Mouse (Mus musculus): Measurements from ENCODE around the gene Gdi2. TPM values are rescaled to one million over a fixed set of nuclear protein-coding genes. Genes with fewer than 3 reads are reported as not detected.

The Gdi2 gene
- polyA plus RNA-seq, 1 experiment from 2014 or later, result 502 TPM

- Histone ChIP-seq H3K4me3 (ENCODE audit: low read depth, low read length) (no peak overlapping the region), H3K27ac (ENCODE audit: low read depth, low read length) (no peak overlapping the region), H3K4me2 (ENCODE audit: low read depth, low read length, severe bottlenecking) (no peak overlapping the region), H3K27me3 (ENCODE audit: control insufficient read depth, insufficient read depth, low read length) (no peaks in the 10 kb centered on the region), H3K9ac (ENCODE audit: low read length) (no peak overlapping the region), H3K9me3 (ENCODE audit: control insufficient read depth, low read length) (no peaks in the 10 kb centered on the region), H3K36me3 (ENCODE audit: control insufficient read depth, insufficient read depth, low read length) (peaks cover 3% of the 10 kb centered on the region; the same call in 1 of the 2 replicates), H3K4me1 (replicated peaks; ENCODE audit: control insufficient read depth, insufficient read depth, low read length) (no peaks in the 10 kb centered on the region)
- DNase-seq (ENCODE audit: low spot score) (no peak), ATAC-seq (replicated peaks; ENCODE audit: low FRiP score) (no peak)
- 94% methylated on average over 3 of the region's 3 CpGs for WGBS
Measured at GRCm38 (mm10) chr13:3590789-3591188, 52.9 kb downstream of the Gdi2 start.

GRCm38 (mm10) chr13:3594311-3594710 lies 56.4 kb downstream of the Gdi2 start:
- Histone ChIP-seq H3K4me1 (replicated peaks; ENCODE audit: control insufficient read depth, insufficient read depth, low read length) (no peaks in the 10 kb centered on the region), H3K27me3 (ENCODE audit: control insufficient read depth, insufficient read depth, low read length) (no peaks in the 10 kb centered on the region), H3K9me3 (ENCODE audit: control insufficient read depth, low read length) (no peaks in the 10 kb centered on the region), H3K27ac (ENCODE audit: low read depth, low read length) (no peak overlapping the region), H3K4me2 (ENCODE audit: low read depth, low read length, severe bottlenecking) (no peak overlapping the region), H3K9ac (ENCODE audit: low read length) (no peak overlapping the region), H3K4me3 (ENCODE audit: low read depth, low read length) (no peak overlapping the region), H3K36me3 (ENCODE audit: control insufficient read depth, insufficient read depth, low read length) (peaks cover 3% of the 10 kb centered on the region; the same call in 1 of the 2 replicates)
- whole genome bisulfite sequencing, result 89% methylated on average over 1 of the region's 1 CpGs
- DNase-seq (ENCODE audit: low spot score) (no peak), ATAC-seq (replicated peaks; ENCODE audit: low FRiP score) (no peak)

- no peak overlapping the region for H3K4me3 ChIP-seq (ENCODE audit: low read depth, low read length)
- H3K9me3 ChIP-seq (ENCODE audit: control insufficient read depth, low read length), result no peaks in the 10 kb centered on the region
- DNase-seq (ENCODE audit: low spot score), result no peak
- no peaks in the 10 kb centered on the region for H3K27me3 ChIP-seq (ENCODE audit: control insufficient read depth, insufficient read depth, low read length)
- H3K4me2 ChIP-seq (ENCODE audit: low read depth, low read length, severe bottlenecking), result no peak overlapping the region
- no peaks in the 10 kb centered on the region; the same call in 1 of the 2 replicates for H3K36me3 ChIP-seq (ENCODE audit: control insufficient read depth, insufficient read depth, low read length)
- no peaks in the 10 kb centered on the region for H3K4me1 ChIP-seq (replicated peaks; ENCODE audit: control insufficient read depth, insufficient read depth, low read length)
- H3K27ac ChIP-seq (ENCODE audit: low read depth, low read length), result no peak overlapping the region
- H3K9ac ChIP-seq (ENCODE audit: low read length), result no peak overlapping the region
- ATAC-seq (replicated peaks; ENCODE audit: low FRiP score), result no peak
- WGBS, result 96% methylated on average over 6 of the region's 6 CpGs
Measured at GRCm38 (mm10) chr13:3596232-3596631, 58.4 kb downstream of the Gdi2 start.

GRCm38 (mm10) chr13:3609780-3610117 lies 71.9 kb downstream of the Gdi2 start:
- 0 out of 2 replicates have a peak, but pooled peaks cover 2% of the 10 kb centered on the region for H3K4me1 ChIP-seq (replicated peaks; ENCODE audit: control insufficient read depth, insufficient read depth, low read length)
- no peaks in the 10 kb centered on the region for H3K27me3 ChIP-seq (ENCODE audit: control insufficient read depth, insufficient read depth, low read length)
- H3K4me2 ChIP-seq (ENCODE audit: low read depth, low read length, severe bottlenecking), result peak overlapping the region; percentile 72
- no peak overlapping the region for H3K27ac ChIP-seq (ENCODE audit: low read depth, low read length)
- H3K36me3 ChIP-seq (ENCODE audit: control insufficient read depth, insufficient read depth, low read length), result no peaks in the 10 kb centered on the region
- DNase-seq (ENCODE audit: low spot score) (no peak), ATAC-seq (replicated peaks; ENCODE audit: low FRiP score) (no peak)
- H3K4me3 ChIP-seq (ENCODE audit: low read depth, low read length), result peak overlapping the region; percentile 87
- H3K9me3 ChIP-seq (ENCODE audit: control insufficient read depth, low read length), result no peaks in the 10 kb centered on the region
- WGBS, result 23% methylated on average over 8 of the region's 8 CpGs
- H3K9ac ChIP-seq (ENCODE audit: low read length), result peak overlapping the region; percentile 87

DNA sequence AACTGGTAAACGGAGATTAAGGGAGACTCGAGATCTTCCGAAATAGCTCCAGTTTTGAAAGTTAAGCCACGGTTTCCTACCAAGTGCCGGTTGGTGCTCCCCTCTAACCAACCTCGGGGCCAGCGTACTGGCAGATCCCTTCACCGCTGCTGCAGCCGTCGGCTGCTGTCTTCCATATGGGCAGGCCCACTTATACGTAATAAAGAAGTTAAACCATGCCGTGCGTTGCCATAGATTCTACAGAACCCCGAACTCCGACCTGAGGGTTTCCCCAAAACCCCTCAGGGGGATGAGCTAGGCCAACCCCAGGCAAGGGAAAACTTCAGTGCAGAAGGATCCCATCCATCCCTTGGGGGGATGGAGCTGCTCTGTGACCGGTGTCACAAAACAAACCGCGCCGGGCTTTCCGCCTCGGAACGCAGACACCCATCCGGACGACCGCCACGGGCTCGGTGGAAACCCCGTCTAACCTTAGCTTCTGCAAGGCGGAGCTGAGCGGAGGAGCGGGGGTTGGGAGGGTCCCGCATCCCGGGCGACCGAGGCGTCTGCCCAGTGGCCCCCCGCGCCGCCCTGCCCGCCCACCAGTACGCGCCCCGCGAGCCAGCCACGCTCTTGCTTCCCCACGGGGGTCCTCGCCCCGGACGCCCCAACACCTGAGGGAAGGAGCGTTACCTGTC lies 72.4 kb downstream of the Gdi2 start:
- Histone ChIP-seq H3K9ac (ENCODE audit: low read length) (peak overlapping the region; percentile 87), H3K9me3 (ENCODE audit: control insufficient read depth, low read length) (no peaks in the 10 kb centered on the region), H3K4me1 (replicated peaks; ENCODE audit: control insufficient read depth, insufficient read depth, low read length) (0 out of 2 replicates have a peak, but pooled peaks cover 2% of the 10 kb centered on the region), H3K36me3 (ENCODE audit: control insufficient read depth, insufficient read depth, low read length) (no peaks in the 10 kb centered on the region), H3K4me2 (ENCODE audit: low read depth, low read length, severe bottlenecking) (peak overlapping the region; percentile 72), H3K27ac (ENCODE audit: low read depth, low read length) (peak overlapping the region; percentile 87), H3K27me3 (ENCODE audit: control insufficient read depth, insufficient read depth, low read length) (no peaks in the 10 kb centered on the region), H3K4me3 (ENCODE audit: low read depth, low read length) (peak overlapping the region; percentile 87)
- DNase-seq (ENCODE audit: low spot score) (peak; percentile 74), ATAC-seq (replicated peaks; ENCODE audit: low FRiP score) (peak; percentile 55)
- WGBS, result under 1% methylated on average over 48 of the region's 50 CpGs

DNA sequence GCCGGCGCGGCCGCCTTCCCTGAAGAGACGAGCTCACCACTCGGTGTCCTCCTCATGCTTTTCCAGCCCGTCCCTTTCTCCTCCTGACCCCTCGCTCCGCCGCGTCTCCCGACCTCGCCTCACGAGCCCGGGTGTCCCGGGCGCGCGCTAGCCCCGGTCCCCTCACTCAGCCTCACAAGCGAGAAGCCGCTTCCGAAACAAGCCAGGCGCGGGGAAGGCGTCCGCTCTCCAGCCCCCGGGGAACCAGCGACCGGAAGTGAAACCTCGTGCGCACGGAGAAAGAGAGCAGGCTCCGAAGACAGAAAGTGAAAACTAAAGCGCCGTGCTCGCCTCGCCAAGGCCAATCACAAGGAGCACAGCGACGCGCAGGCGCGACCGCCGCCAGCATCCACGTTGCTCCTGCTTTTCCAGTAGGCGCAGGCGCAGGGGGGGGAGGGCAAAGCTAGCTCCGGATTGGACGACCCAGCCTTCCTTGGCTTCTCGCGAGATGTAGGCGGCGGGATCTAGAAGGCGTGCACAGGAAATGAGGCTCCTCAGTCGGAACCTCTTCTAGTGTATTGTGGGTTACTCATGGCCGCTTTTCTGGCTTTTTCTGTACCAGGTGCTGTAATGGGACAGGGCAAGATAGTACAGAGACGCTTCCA lies 73.1 kb downstream of the Gdi2 start, which contains the start of gene Fam208b:
Gene Fam208b (minus strand): TSS at position 314 of the 644 bp plus-strand sequence.
- H3K4me2 ChIP-seq (ENCODE audit: low read depth, low read length, severe bottlenecking), result peak within 1 kb of the TSS; percentile 72
- peak within 1 kb of the TSS; percentile 87 for H3K27ac ChIP-seq (ENCODE audit: low read depth, low read length)
- H3K36me3 ChIP-seq (ENCODE audit: control insufficient read depth, insufficient read depth, low read length), result no peaks in the 10 kb centered on the region
- under 1% methylated on average over 58 of the region's 58 CpGs for WGBS
- H3K4me1 ChIP-seq (replicated peaks; ENCODE audit: control insufficient read depth, insufficient read depth, low read length), result 0 out of 2 replicates have a peak, but pooled peaks cover 2% of the 10 kb centered on the region
- H3K9me3 ChIP-seq (ENCODE audit: control insufficient read depth, low read length), result no peaks in the 10 kb centered on the region
- peak within 1 kb of the TSS; percentile 87 for H3K9ac ChIP-seq (ENCODE audit: low read length)
- H3K27me3 ChIP-seq (ENCODE audit: control insufficient read depth, insufficient read depth, low read length), result no peaks in the 10 kb centered on the region
- ATAC-seq (replicated peaks; ENCODE audit: low FRiP score) (peak; percentile 99), DNase-seq (ENCODE audit: low spot score) (peak; percentile 99)
- H3K4me3 ChIP-seq (ENCODE audit: low read depth, low read length), result peak within 1 kb of the TSS; percentile 87

Other genes with a start within 250 kb of the Gdi2 start
- gene Fam208b, start 73.0 kb downstream of the Gdi2 start, polyA plus RNA-seq (2014; fragmentation: Nextera tagmentation; extraction: Ambion mirVana), result 25.5 and 30.3 TPM in 2 replicates
- 12.1 and 15.0 TPM in 2 replicates for gene Asb13, start 96.0 kb downstream of the Gdi2 start, polyA plus RNA-seq (2014; fragmentation: Nextera tagmentation; extraction: Ambion mirVana)